Mouse (Mus musculus): ENCODE results near the gene Rgs9. TPM values are rescaled to one million over a fixed set of nuclear protein-coding genes. Genes with fewer than 3 reads are reported as not detected.
"Not testable (repeated sequence)": the region's sequence is repeated elsewhere in the genome, so short reads cannot be mapped to it uniquely, and the experiment has no call there.

Rgs9 gene
- total RNA-seq (2021): 10 to 100 TPM; 12.5 TPM

GRCm38 (mm10) chr11:109297710-109298375, at the start of gene Rgs9:
TSS of gene Rgs9 (minus strand) at chr11:109298129.
- DNase-seq (ENCODE audit: extremely low spot score in 1 of 2, low spot score in 1 of 2): peak; percentile 78 to 92

GRCm38 (mm10) chr11:109347242-109347959, 49.5 kb upstream of the Rgs9 start:
- peak in 1 of 2 experiments; percentile 64 for DNase-seq (ENCODE audit: extremely low spot score in 1 of 2, low spot score in 1 of 2)

GRCm38 (mm10) chr11:109343991-109344599, 46.2 kb upstream of the Rgs9 start:
- peak in 1 of 2 experiments; percentile 61 for DNase-seq (ENCODE audit: extremely low spot score in 1 of 2, low spot score in 1 of 2)

GRCm38 (mm10) chr11:109343558-109343957, 45.6 kb upstream of the Rgs9 start:
- no peak for DNase-seq (ENCODE audit: extremely low spot score in 1 of 2, low spot score in 1 of 2)

- not testable (repeated sequence) for DNase-seq (ENCODE audit: extremely low spot score in 1 of 2, low spot score in 1 of 2)
Measured at GRCm38 (mm10) chr11:109342666-109343065, 44.7 kb upstream of the Rgs9 start.

GRCm38 (mm10) chr11:109340541-109340940, 42.6 kb upstream of the Rgs9 start:
- no peak for DNase-seq (ENCODE audit: extremely low spot score in 1 of 2, low spot score in 1 of 2)

- DNase-seq (ENCODE audit: extremely low spot score in 1 of 2, low spot score in 1 of 2): no peak
Measured at GRCm38 (mm10) chr11:109339155-109339938, 41.4 kb upstream of the Rgs9 start.

GRCm38 (mm10) chr11:109335890-109336289, 38.0 kb upstream of the Rgs9 start:
- no peak for DNase-seq (ENCODE audit: extremely low spot score in 1 of 2, low spot score in 1 of 2)

- DNase-seq (ENCODE audit: extremely low spot score in 1 of 2, low spot score in 1 of 2): no peak
Measured at GRCm38 (mm10) chr11:109334773-109335172, 36.8 kb upstream of the Rgs9 start.

GRCm38 (mm10) chr11:109332722-109333121, 34.8 kb upstream of the Rgs9 start:
- no peak for DNase-seq (ENCODE audit: extremely low spot score in 1 of 2, low spot score in 1 of 2)

- DNase-seq (ENCODE audit: extremely low spot score in 1 of 2, low spot score in 1 of 2): peak; percentile 77 to 98
Measured at GRCm38 (mm10) chr11:109331424-109331824, 33.5 kb upstream of the Rgs9 start.

- DNase-seq (ENCODE audit: extremely low spot score in 1 of 2, low spot score in 1 of 2): no peak
Measured at GRCm38 (mm10) chr11:109330706-109331393, 32.9 kb upstream of the Rgs9 start.

GRCm38 (mm10) chr11:109329331-109329730, 31.4 kb upstream of the Rgs9 start:
- DNase-seq (ENCODE audit: extremely low spot score in 1 of 2, low spot score in 1 of 2): no peak

- no peak for DNase-seq (ENCODE audit: extremely low spot score in 1 of 2, low spot score in 1 of 2)
Measured at GRCm38 (mm10) chr11:109327952-109328351, 30.0 kb upstream of the Rgs9 start.

- DNase-seq (ENCODE audit: extremely low spot score in 1 of 2, low spot score in 1 of 2): no peak
Measured at GRCm38 (mm10) chr11:109327381-109327780, 29.5 kb upstream of the Rgs9 start.

- no peak for DNase-seq (ENCODE audit: extremely low spot score in 1 of 2, low spot score in 1 of 2)
Measured at GRCm38 (mm10) chr11:109326270-109326669, 28.3 kb upstream of the Rgs9 start.

- peak; percentile 26 to 68 for DNase-seq (ENCODE audit: extremely low spot score in 1 of 2, low spot score in 1 of 2)
Measured at GRCm38 (mm10) chr11:109320361-109320933, 22.5 kb upstream of the Rgs9 start.

- no peak for DNase-seq (ENCODE audit: extremely low spot score in 1 of 2, low spot score in 1 of 2)
Measured at GRCm38 (mm10) chr11:109319946-109320345, 22.0 kb upstream of the Rgs9 start.

GRCm38 (mm10) chr11:109319471-109319870, 21.5 kb upstream of the Rgs9 start:
- no peak for DNase-seq (ENCODE audit: extremely low spot score in 1 of 2, low spot score in 1 of 2)

- DNase-seq (ENCODE audit: extremely low spot score in 1 of 2, low spot score in 1 of 2): peak in 1 of 2 experiments; percentile 65
Measured at GRCm38 (mm10) chr11:109316921-109317320, 19.0 kb upstream of the Rgs9 start.

Measured in layer of hippocampus, postnatal 25 days (tissue).